Mouse (Mus musculus) heart, postnatal 36 days (tissue): ENCODE results near the gene Ctsw. TPM values are rescaled to one million over a fixed set of nuclear protein-coding genes. Genes with fewer than 3 reads are reported as not detected.

Experiments
- DNase-seq, 2 experiments: peaks; one replicate each; pipeline ENCODE4 v3.0.0; 2021 to 2022
- intact Hi-C: fragments of 180-260 bp; cut with DNase I; formaldehyde crosslinking; loops from one replicate; pipeline ENCODE4 v1.15.1; 2025
- total RNA-seq, 2 experiments: library from RNA; stranded (reverse); gene quantifications; 2 replicates each; pipeline ENCODE4 v1.2.3; 2021

The Ctsw gene
- total RNA-seq, 2 experiments from 2014 or later, result 0.43 TPM; not detected in 1

DNA sequence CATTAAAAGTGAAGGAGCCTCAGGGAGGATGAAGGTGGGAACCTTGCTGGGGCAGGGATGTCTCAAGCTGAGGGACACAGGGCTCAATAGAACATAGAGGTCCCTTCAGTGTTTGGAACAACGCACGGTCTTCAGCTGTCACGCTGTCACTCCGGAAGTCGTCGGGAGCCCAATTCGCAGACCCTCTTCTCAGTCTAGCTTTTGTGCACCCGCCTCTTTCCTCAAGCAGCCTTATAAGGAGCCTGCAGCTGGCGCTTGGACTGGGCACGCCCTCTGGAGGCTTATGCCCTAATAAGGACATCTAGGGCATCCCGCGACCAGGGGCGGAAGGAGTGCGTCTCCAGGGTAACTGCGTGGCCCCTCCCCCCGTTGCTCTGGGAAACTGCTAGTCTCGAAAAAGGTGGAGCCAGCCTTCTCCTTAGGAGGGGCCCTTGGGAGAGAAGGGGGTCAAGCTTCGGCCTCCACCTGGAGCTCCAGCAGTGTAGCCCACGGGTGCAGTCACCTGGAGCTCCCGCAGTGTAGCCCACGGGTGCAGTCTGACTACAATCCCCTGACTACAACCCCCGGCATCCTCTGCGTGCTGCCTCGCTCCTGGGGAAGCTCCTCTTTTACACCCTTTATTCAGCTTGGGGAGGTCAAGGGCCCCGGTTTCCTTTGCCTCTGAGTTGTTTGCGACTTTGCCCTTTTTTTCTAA lies 20.7 kb upstream of the Ctsw start:
- DNase-seq, result peak; percentile 94 to 96
- intact Hi-C loops, result loop anchor here (1.0 to 5.0 kb wide), 3 partner anchors 56 to 122 kb away; partner anchors contain the start of genes Banf1, Eif1ad and Sart1

DNA sequence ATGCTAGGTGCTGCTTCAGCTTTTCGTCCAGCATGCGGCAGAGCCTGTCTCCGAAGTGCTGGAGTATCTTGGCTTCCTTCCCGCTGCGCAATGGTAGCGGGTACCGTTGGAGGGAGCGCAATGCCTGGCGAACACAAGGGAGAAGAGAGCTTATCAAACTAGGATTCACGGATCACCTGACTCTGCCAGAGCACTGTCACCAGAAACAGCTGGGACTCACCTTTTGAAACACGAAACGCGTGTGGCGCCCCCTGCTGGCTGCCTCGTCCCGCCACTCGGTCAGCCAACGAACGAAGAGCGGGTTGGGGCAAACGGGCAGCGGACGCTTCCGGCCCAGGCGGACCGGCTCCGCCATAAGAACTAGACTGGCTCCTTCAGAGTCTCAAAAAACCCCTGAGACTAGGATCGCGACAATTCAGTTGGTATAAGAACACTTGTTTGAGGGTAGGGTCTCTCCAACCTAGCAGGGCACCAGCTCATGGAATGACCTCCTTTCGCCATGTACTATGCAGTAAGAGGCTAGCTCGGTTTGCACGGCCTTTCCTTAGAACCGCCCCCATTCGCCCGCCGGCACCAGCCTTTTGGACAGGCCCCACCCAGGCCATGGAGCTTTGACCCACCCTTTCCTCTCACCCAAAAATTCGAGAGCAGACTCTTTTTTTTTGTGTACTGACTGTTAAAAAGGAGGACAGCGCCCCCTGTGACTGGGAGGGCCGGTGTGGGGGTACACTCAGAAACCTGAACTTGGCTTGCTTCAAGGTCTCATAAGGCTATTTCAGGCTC lies 19.7 kb upstream of the Ctsw start, which contains the start of gene Mus81:
TSS of gene Mus81 (minus strand) at position 635 of the 783 bp plus-strand sequence.
- intact Hi-C loops, result loop anchor here (1.0 to 5.0 kb wide), 4 partner anchors 23 to 121 kb away; partner anchors contain the start of genes Banf1, Eif1ad and Sart1
- DNase-seq, result peak; percentile 96 to 97

DNA sequence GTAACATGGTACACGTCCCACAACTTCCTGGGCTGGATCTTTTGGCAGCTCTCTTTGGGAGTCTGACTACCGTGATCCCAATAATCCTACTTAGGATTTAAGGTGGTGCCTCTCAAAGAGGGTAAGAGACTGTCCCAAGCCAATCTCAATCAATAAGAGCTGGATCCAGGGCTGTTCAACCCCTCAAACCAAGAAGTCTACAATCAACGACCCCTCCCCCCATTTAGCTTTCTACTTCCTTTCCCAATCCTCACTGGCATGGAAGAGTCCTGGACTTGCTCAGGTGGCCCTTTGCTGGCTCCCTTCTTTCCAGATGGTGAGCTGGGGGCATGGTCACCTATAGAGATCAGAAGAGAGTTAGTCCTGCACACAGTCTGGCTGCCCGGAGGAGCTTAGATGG lies 18.5 kb upstream of the Ctsw start:
- intact Hi-C loops, result loop anchor here (2.0 to 5.0 kb wide), 3 partner anchors 22 to 119 kb away; partner anchors contain the start of genes Banf1, Eif1ad and Sart1
- DNase-seq, result no peak

DNA sequence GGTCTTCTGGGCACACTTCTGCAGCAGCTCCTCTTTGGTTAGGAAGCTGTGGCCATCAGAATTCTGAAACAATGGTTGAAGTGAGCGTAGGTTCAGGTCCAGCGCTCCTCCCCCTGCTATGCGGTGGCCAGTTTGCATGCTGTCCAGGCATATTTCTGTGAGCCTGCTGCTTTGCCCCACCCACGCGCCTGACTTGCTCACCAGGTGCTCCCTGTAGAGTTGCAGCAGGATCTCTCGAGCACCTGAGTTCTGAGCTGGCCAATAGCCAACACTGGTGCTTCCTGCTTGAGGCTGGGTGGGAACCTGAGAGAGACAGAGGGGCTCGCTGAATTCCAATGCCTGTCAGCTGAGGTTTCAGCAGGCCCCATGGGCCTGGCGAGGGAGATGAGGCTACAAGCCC lies 18.0 kb upstream of the Ctsw start:
- intact Hi-C loops, result loop anchor here (2.0 to 5.0 kb wide), 3 partner anchors 21 to 119 kb away; partner anchors contain the start of genes Banf1, Eif1ad and Sart1

DNA sequence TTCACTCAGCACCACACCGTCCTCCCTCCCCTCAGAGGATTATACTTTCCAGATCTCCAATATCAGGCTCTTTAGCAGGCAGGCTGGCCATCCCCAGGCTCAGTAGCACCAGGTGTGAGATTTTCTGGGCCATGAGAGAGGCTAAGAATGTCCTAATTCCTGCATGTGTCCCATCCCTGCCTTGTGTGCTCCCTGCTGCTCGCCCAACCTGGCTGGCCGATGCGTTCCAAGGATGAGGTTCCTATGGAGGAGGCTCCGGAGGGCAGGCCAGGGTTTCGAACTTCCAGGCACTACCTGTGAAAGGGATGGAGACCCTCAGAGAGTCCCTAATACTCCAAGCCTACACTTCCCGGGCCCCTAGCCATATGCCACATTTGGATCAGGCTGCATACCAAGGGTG lies 17.5 kb upstream of the Ctsw start:
- intact Hi-C loops, result loop anchor here (2.0 to 5.0 kb wide), 3 partner anchors 21 to 119 kb away; partner anchors contain the start of genes Banf1, Eif1ad and Sart1

More for the DNA sequence above, 18.0 kb upstream of the Ctsw start:
- no peak for DNase-seq

DNA sequence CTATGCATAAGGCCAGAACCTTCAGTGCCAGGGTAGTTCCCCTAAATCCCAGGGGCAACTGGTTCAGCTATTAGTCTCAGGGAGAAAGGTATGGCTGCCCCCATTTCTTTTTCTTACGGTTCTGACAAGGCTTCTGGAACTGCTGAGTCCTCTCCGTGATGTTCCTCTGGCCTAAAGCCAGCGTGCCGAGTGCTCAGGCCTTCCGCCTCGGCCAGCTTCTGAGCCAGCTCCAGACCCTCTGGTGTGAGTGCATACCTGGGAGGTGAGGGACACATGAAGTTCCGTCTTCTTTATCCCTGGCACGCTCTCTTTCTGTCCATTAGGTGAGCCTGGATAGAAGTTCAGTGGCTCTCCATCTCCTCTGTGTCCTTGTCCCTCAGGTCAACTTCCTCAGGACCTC lies 17.1 kb upstream of the Ctsw start:
- no peak for DNase-seq
- intact Hi-C loops, result loop anchor here (5.0 kb wide), 2 partner anchors 98 to 118 kb away; partner anchors contain the start of genes Banf1, Eif1ad and Sart1

More for the DNA sequence above, 17.5 kb upstream of the Ctsw start:
- DNase-seq, result no peak

DNA sequence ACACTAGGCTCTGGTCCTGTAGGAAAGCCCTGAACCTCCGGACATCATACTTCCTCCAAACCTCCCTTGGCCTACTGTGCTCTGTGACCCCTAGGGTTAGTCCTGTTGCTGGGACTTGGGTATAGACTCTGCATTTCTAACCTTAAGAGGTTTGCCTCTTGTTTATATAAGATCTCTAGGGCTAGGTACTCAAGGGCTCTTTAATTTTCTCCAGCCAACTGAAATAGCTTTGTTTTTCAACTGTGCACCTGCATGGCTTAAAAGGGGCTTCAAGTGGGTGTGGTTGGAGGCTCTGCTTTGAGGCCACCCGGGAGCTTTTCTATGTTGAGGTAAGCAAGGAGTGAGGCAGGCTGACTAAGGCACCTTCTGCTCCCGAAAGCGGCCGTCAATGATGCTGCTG lies 16.2 kb upstream of the Ctsw start:
- no peak for DNase-seq
- intact Hi-C loops, result no loop called here

DNA sequence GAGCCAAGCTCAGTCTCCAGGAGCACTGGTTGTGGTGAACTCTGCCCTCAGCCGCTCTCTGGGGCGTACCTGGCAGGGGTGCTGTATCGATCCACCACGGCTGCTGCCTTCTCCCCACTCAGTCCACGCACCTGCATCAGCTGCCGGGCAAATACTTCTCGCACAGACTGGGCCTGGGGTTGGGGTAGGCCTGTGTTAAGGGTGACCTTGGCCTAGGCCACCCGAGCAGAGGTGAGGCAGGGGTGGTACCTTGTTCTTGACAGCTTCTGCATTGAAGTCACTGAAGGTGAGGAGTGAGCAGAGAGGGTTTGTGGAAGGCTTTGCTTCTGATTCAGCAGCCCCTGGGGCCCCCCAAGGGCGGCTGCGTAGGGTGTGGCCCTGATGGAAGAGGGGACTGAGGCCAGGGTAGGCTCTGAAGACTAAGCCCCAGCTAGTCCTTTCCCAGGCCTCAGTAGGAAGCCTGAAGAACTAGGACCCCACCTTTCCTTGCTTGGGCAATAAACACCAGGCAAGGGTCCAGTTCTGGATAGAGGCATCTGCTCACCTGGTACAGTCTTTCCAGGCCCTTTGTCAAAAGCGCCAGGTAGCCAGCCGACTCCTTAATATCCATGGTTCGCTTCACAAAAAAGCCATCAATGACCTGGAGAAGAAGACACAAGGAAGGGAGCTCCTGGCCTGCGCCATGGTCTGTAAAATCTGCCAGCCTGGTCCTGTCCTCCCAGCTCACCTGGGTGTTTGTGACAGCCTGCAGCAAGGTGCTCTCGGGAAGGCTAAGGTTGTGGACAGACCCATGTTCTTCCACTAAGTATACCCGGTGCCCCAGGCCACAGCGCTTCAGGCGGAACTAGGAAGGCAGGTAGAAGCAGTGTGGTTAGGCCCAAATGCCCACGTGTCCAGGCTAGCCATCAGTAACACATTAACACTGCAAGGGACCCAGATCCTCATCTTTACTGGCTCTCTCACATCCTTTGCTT lies 15.4 kb upstream of the Ctsw start:
- DNase-seq, result no peak
- intact Hi-C loops, result no loop called here

DNA sequence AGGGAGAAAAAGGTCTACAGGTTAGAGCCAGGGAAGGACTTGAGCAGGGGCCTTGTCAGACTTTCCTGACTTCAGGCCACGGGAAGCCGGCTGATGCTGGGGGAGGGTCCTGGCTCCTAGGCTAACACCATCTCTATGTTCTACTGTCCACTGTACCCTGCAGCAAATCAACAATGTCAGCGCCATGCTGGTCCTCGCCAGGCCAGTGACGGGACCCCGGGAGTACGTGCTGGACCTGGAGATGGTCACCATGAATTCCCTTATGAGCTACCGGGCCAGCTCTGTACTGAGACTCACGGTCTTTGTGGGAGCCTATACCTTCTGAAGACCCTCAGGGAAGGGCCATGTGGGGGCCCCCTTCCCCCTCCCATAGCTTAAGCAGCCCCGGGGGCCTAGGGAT lies 13.1 kb upstream of the Ctsw start:
- DNase-seq, result no peak
- intact Hi-C loops, result no loop called here

DNA sequence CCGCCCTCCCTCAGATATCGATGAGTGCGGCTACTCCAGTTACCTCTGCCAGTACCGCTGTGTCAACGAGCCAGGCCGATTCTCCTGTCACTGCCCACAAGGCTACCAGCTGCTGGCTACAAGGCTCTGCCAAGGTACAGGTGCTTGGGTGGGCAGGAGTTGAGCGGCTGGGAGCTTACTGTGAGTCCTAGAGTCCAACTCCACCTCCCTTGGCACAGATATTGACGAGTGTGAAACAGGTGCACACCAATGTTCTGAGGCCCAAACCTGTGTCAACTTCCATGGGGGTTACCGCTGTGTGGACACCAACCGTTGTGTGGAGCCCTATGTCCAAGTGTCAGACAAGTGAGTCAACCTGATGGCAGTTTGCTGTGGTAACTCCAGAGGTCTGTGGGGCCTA lies 11.7 kb upstream of the Ctsw start:
- intact Hi-C loops, result no loop called here
- no peak for DNase-seq

DNA sequence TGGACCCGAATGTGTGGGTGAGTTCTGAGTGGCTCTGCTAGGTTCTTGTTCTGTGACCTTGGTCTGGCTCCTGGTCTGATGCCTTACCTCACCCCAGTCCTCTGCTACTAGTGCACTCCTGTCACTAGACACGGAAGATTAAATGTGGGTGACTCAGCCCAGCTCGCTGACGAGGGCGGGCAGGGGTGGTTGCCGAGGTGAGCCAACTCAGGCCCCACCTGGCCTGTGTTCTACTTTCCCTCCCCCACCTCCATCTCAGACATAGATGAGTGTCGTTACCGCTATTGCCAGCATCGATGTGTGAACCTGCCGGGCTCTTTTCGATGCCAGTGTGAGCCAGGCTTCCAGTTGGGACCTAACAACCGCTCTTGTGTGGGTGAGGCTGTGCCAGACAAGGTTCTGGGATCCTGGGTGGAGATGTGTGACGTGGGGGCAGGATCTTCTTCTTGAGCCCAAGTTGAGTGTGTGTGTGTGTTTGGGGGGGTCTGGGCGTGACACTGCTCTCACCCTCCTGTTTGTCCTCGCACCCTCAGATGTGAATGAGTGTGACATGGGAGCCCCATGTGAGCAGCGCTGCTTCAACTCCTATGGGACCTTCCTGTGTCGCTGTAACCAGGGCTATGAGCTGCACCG lies 9.5 kb upstream of the Ctsw start:
- intact Hi-C loops, result no loop called here
- no peak for DNase-seq

DNA sequence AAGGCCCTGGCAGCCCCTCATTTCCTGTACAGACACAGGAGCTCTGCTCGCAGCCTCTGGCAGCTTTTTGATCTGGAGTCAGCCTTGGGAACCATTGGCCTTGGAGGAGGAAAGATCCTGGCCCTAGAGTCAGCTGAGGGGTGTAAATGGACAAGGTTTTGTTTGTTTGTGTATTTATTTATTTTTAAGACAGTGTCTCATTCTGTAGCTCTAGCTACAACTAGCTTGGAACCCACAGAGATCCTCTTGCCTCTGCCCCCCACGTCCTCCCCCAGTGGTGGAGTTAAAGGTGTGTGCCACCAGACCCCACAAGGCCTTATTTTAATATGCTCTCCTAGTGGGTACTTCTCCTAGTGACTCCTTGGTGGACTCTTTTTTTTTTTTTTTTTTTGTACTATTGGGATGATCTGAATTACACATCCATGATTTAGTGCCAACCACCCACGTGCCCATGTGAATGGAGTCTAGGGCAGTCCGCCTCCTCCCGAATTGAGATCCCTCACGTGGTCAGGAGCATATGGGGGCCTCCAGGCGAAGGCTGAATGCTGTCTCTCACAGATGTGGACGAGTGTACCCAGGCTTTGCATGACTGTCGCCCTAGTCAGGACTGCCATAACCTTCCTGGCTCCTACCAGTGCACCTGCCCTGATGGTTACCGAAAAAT lies 8.8 kb upstream of the Ctsw start:
- intact Hi-C loops, result no loop called here
- DNase-seq, result no peak

DNA sequence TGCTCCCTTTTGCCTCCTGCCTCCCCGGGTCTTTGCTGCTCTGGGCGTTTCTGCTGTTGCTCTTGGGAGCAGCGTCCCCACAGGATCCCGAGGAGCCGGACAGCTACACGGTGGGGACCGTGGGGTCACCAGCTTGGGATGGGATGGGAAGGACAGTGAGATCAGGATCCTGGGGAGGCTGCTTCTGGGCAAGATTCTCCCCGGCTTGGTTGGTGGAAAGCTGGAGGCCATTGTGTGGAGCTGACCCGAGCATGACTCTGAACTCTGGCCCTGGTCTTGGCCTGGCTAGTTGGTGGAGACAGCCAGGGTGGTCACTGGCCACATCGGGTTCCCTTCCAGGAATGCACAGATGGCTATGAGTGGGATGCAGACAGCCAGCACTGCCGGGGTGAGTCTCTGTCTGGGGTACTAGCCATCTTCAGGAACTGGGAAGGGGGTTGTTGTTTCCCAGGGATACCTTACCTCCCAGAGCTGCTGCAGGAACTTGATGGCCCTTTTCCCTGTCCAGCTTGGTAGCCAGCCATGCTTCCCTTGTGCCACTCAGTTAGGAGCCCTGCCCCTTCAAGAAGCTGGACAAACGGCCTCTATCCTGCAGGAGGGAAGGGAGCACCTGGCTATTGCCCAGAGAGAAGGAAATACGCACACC lies 6.9 kb upstream of the Ctsw start:
- DNase-seq, result no peak
- intact Hi-C loops, result no loop called here

DNA sequence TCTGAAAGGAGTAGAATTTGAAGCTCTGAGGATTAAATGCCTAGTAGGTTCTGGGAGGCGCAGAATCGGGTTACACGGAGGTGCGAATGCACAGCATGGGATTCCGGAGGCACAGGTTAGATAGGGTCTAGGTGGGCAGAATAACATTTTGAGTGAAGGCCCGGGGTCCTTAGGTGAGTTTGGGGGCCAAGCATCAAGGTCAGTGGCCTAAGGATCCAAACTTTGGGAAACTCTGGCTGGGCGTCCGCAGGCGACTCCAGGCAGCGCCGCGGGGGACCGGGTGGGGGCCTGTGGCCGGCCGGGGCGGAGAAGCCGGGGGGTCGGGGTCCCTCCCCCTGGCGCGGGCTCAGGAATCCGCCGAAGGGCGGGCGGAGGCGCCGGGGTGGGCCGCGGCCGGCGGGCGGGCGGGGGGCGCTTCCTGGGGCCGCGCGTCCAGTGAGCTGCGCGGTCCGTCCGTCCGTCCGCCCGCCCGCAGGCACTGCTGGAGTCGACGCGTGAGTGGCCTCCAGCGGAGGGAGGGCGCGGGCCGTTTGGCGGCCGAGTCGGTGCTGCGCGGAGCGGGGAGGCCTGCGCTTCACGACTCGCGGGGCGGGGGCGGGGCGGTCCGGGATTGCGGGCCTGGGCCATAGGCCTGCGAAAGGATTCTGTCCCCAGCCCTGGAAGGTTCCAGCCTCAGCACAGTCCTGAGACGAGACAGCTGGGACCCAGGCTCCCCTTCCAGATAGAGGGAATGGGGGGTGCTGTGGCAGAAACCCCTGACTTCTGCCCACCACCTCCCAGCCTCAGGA lies 6.2 kb upstream of the Ctsw start:
- intact Hi-C loops, result no loop called here
- peak; percentile 46 to 65 for DNase-seq

DNA sequence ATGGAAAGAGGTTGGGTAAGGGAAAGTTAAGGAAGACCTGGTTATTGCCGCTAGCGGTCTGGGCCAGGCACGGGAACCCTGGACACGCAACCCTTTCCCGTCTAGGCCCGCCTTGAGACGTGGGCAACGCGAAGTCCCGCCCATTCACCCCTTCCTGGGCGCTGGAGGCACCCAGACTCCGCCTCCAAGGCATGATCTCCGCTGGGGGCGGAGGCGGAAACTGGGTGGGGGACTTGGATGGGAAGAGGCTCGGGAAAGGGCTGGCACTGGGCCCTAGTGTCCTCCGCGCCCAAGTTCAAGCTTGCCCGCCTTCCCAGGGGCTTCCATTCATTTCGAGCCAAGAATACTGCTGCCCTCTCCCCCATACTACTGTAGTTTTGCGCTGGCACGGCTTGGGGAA lies 5.4 kb upstream of the Ctsw start, which contains the start of gene Efemp2:
TSS of gene Efemp2 (plus strand) at position 235 of the 400 bp plus-strand sequence.
- DNase-seq, result peak; percentile 82 to 84
- intact Hi-C loops, result no loop called here

DNA sequence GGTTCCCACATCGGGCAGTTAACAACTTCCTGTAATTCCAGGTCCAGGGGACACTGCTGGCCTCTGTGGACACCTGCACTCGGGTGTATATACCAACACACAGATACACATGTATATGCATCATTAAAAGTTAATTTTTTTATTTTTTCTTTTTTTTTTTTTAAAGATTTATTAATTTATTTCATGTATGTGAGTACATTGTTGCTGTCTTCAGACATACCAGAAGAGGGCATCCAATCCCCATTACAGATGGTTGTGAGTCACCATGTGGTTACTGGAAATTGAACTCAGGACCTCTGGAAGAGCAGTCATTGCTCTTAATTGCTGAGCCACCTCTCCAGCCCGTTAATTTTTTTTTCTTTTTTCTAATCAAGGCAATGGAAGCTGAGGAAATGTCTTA lies 4.5 kb upstream of the Ctsw start:
- no peak for DNase-seq
- intact Hi-C loops, result no loop called here

DNA sequence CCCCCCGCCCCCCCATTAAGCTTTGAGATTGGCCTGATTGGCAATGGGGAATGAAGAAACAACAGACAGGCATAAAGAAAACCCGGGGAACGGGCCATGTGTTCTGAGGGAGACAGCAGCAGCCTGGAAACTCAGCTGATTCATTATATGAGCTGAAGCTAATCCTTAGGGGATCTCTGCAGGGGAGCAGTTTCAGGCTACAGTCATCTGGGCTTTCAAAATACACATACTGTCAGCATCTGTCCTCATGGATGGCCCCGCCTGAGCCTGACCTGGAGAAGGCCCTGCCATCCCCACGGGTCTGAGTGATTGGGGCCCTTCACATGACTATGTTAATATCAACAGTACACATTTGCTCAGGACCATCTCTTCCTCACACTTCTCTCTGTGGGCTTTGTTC lies 3.5 kb upstream of the Ctsw start:
- intact Hi-C loops, result no loop called here

More for the DNA sequence above, 3.5 kb upstream of the Ctsw start:
- no peak for DNase-seq
